Mouse (Mus musculus) 416B (cell line): Measurements from ENCODE around the gene Slc25a22.

Experiments
- DNase-seq: peaks from one replicate; pipeline ENCODE4 v3.0.0; 2011; ENCODE audit warnings: low read depth

Slc25a22 gene

GRCm38 (mm10) chr7:141437178-141438120, at the start of gene Slc25a22:
Slc25a22 (minus strand) TSS chr7:141437892.
- DNase-seq: peak; percentile 77

- DNase-seq: no peak
These were observed 49.4 kb upstream of the Slc25a22 start for GRCm38 (mm10) chr7:141487141-141487540.

GRCm38 (mm10) chr7:141486239-141486638, 48.5 kb upstream of the Slc25a22 start:
- DNase-seq: no peak

- no peak for DNase-seq
These were observed 47.9 kb upstream of the Slc25a22 start for GRCm38 (mm10) chr7:141485606-141486005.

GRCm38 (mm10) chr7:141485186-141485585, 47.5 kb upstream of the Slc25a22 start:
- no peak for DNase-seq

GRCm38 (mm10) chr7:141484186-141485120, 46.8 kb upstream of the Slc25a22 start:
- no peak for DNase-seq

- DNase-seq: no peak
These were observed 45.5 kb upstream of the Slc25a22 start for GRCm38 (mm10) chr7:141483114-141483653.

- DNase-seq: no peak
These were observed 44.9 kb upstream of the Slc25a22 start for GRCm38 (mm10) chr7:141482531-141483024.

GRCm38 (mm10) chr7:141481498-141482401, 44.1 kb upstream of the Slc25a22 start:
- DNase-seq: no peak

GRCm38 (mm10) chr7:141480842-141481497, 43.3 kb upstream of the Slc25a22 start:
- DNase-seq: peak; percentile 87

GRCm38 (mm10) chr7:141478270-141478748, 40.6 kb upstream of the Slc25a22 start:
- DNase-seq: peak; percentile 83

GRCm38 (mm10) chr7:141477578-141478269, 40.0 kb upstream of the Slc25a22 start:
- peak; percentile 93 for DNase-seq

- DNase-seq: peak; percentile 83
These were observed 39.3 kb upstream of the Slc25a22 start for GRCm38 (mm10) chr7:141476981-141477370.

- DNase-seq: peak; percentile 95
These were observed 38.7 kb upstream of the Slc25a22 start for GRCm38 (mm10) chr7:141476226-141476980.

- no peak for DNase-seq
These were observed 38.1 kb upstream of the Slc25a22 start for GRCm38 (mm10) chr7:141475805-141476158.

- peak; percentile 87 for DNase-seq
These were observed 37.5 kb upstream of the Slc25a22 start, which contains the start of the genes Polr2l and Tspan4 for GRCm38 (mm10) chr7:141475011-141475804. Polr2l (minus strand) TSS chr7:141475132. Tspan4 (plus strand) TSS chr7:141475240.

- no peak for DNase-seq
These were observed 36.5 kb upstream of the Slc25a22 start for GRCm38 (mm10) chr7:141474160-141474559.

- DNase-seq: no peak
These were observed 35.1 kb upstream of the Slc25a22 start for GRCm38 (mm10) chr7:141472763-141473162.
